Mouse (Mus musculus): ENCODE measurements around the gene Leap2.
"Not testable (repeated sequence)": the region's sequence is repeated elsewhere in the genome, so short reads cannot be mapped to it uniquely, and the experiment has no call there.

Leap2 gene

GRCm38 (mm10) chr11:53441921-53442320 lies 19.0 kb upstream of the Leap2 start:
- no peak for DNase-seq (ENCODE audit: low read depth)

DNA sequence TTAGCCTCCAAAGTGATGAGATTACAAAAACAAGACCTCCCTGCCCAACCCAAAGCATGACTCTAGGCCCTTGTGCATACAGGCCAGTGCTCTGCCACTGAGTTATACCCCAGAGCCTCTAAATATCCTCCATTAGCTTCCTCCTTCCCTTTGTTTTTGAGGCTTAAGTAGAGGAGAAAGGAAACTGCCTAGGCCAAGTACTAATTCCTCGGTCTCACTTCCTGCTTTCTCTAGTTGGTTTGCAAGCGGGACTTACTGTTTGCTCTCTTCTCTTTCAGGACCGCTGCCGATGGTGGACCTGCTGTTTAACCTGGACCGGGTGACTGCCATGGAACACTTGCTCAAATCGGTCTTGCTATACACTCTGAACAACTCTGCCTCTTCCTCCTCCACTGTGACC lies 13.4 kb upstream of the Leap2 start:
- no peak for DNase-seq (ENCODE audit: low read depth)

DNA sequence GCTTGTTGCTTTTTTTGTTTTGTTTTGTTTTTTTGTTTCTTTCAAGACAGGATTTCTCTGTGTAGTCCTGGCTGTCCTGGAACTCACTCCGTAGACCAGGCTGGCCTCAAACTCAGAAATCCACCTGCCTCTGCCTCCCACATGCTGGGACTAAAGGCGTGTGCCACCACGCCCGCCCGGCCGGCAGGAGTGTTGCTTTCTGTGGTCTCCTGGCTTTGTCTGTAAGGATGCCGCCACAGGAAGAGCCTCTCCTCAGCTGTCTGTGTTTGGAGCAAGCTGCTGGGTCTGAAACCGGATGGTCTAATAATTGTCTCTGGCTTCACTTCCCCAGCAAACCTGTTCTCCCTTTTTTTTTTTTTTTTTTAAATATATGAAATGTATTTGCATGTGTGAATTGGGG lies 12.5 kb upstream of the Leap2 start:
- no peak for DNase-seq (ENCODE audit: low read depth)

DNA sequence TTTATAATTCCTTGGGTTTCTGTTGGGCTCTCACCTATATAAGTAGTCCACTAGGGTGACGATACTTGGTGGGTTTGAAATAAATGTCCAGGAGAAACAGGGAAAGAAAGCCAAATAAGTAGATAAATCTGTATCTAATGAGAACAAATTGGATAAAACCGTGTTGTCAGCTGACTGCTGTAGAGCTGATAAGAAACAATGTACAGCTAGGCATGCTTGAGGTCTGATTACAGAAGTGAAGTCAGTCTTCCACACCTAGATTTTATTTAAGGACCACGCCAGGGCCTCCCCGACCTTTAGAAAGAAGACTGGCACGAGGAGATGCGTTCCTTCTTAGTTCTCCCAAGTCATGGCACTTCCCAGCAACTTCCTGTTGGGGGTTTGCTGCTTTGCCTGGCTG lies 10.1 kb upstream of the Leap2 start:
- DNase-seq (ENCODE audit: low read depth) = peak; percentile 37

DNA sequence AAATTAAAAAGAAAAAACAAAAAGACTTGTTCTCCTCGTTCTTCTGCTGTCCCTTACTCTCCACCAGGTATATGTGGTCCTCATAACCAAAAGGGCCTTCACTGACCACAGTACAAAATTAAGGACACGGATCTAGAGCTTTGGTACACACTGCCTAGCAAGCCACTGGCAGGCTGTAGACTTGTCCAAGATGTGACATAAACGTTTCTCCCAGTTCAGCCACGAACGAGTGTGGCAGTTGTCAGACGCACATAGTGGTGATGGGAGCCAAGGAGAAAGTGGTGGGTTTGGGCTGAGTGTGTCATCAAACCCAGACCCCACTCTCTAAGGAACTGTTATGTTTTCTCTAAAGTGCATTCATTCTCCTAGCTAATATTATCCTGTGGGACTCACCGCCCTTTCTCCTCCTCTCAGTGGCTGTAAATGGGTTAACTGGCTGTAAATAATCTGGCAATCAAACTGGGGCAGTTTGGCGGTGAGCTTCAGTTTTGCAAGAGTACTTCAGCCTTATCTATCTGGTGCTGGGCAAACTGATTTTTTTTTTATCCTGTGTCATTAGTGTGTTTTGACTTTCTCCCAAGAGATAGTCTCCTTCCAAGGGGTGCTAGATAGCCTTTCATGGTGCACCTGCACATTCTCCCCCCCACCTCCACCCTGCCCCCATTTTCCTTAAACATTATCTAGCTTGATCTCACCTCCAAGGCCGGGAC lies 8.5 kb upstream of the Leap2 start:
- peak; percentile 54 for DNase-seq (ENCODE audit: low read depth)

DNA sequence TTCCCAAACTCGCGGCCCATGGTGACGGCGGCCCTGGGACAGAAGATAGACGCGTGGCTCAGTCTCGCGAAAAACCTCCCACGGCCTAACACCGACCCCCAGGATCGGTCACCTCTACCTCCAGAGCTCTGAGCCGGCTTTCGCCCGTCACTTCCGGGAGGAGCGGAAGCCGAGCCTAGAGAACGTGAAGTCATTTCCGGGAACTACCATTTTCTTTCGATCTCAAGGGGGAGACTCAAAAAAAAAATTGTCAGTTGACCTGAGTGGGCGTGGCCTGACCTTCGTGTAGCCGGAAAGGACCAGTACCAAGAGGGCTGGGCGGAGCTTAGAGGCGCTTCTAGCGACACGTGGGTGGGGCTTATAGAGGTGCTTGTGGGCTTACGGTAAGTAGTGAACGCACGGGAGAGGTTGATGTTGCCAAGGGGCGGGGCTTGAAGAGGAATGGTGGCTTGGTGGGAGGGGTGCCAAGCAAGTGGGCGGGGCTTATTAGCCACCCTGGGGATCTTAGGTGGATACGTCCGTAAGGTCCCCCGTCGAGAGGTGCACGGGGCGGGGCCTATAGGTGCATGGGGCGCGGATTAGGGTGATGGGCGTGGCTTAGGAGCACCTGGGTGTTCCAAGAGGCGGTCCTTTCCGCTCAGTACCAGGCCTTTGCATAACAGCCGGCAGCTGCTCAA lies 7.8 kb upstream of the Leap2 start, which contains the start of the genes Uqcrq and Gdf9:
Gene Uqcrq, minus strand, starts transcription at position 162 of the 677 bp plus-strand sequence.
Gene Gdf9, plus strand, starts transcription at position 354 of the 677 bp plus-strand sequence.
- peak; percentile 100 for DNase-seq (ENCODE audit: low read depth)

DNA sequence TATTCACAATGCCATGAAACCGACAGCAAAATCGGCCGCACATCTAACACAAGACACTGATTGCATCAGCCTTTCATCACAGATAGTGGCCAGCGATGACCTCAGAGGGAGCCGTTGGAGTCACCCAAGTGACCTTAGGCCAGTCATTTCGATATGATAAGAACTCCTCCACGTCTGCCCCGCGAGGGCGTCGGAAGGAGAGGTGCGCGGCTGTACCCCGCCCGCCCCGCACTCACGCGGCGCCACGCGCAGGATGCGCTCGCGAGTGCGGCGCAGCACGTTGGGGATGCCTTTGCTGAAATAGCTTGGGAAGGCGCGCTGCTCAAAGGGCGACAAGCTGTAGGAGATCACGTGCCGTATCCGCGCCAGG lies 7.3 kb upstream of the Leap2 start:
- DNase-seq (ENCODE audit: low read depth) = no peak

DNA sequence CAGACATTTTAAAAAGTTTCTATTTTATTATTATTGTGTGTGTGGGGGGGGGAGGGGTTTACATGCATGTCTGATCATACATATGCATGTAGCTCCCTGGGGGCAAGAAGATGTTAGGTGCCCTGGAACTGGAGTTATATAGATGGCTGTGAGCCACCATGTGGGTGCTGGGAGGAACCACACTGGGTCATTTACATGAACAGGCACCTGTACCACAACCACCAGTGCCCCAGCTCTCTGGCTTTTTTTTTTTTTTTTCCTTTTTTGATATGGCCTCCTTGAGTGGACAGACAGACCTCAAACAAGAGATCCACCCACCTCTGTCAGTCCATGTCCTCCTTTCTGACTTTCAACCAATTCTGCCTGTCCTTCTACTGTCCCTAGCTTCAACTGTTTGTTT lies 6.2 kb upstream of the Leap2 start:
- DNase-seq (ENCODE audit: low read depth) = no peak

DNA sequence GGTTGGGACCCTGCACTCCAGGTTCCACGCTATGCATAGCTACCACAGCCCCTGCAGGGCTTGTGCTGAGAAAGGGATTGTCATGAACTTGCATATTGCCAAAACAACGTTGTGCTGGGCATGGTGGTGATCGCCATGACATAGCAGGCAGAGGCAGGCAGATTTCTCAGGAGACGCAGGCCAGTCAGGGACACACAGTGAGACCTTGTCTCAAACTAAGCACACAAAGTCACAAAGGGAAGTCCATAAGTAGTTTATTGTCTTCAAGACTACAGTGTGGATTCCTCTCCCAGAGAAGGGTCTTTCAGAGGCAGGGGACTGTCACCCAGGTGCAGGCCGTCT lies 5.7 kb upstream of the Leap2 start:
- DNase-seq (ENCODE audit: low read depth) = no peak

DNA sequence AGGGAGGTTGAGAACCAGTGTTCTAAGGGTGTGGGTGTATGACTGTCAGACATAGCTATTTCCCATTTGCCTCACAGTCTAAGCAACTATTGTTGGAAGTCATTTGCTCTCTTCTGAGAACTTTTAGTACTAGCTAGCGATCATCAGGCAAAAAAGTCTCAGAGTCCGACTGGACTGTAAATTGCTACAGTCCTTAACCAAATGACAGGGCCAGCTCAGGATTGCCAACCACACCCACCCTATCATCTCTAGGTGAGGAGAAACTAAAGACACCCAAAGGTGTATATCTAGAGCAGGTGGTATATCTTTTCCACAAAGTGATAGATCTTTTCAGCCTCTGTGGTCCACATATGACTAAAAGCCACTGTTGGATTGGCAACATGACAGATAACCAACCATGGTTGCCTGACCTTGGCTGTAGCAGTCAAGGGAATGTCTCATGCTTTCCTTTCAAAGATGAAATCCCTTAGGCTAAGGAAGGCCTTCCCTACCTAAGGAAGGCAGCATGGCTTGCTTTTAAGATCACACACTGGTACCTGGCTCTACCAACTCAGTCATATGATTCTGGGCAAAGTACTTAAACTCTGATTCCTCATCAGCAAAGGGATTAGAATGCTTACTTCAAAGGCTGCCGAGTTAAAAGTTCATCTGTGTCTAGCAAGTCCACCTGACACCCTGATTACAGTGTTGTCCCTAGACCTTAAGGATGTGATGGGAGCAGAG lies 5.2 kb upstream of the Leap2 start:
- no peak for DNase-seq (ENCODE audit: low read depth)

- DNase-seq (ENCODE audit: low read depth) = not testable (repeated sequence)
Measured at GRCm38 (mm10) chr11:53426914-53427313, 3.9 kb upstream of the Leap2 start.

DNA sequence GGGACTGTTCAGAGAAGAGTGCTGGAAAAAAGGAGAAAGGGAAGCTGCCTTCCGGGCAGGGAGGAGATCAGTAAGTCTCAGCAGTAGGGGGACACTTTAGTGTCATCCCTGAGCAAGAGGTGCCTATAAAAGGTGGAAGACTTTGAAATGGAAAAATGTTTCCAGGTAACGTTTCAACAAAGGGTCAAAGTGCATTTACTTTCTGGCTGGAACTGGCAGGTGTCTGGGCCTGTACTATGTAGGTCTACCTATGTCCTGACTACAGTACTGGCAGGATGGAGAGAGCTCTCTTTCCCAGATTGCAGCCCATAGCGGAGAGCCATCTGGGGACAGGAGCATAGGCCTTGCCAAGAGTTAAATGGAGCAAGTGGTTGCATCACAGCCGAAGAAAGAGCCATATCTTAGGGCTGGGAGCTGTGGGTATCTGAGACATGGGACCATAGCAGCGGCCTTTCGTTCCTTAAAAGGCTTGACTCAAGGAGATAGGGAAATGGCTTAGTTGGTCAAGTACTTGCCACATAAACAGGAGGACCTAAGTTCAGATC lies 2.8 kb upstream of the Leap2 start:
- DNase-seq (ENCODE audit: low read depth) = no peak

GRCm38 (mm10) chr11:53425251-53425650 lies 2.3 kb upstream of the Leap2 start:
- DNase-seq (ENCODE audit: low read depth) = no peak

GRCm38 (mm10) chr11:53424826-53425225 lies 1.9 kb upstream of the Leap2 start:
- no peak for DNase-seq (ENCODE audit: low read depth)

GRCm38 (mm10) chr11:53418048-53418447 lies 4.9 kb downstream of the Leap2 start:
- no peak for DNase-seq (ENCODE audit: low read depth)

GRCm38 (mm10) chr11:53413871-53414270 lies 9.1 kb downstream of the Leap2 start:
- no peak for DNase-seq (ENCODE audit: low read depth)

GRCm38 (mm10) chr11:53411738-53412137 lies 11.2 kb downstream of the Leap2 start:
- no peak for DNase-seq (ENCODE audit: low read depth)

DNA sequence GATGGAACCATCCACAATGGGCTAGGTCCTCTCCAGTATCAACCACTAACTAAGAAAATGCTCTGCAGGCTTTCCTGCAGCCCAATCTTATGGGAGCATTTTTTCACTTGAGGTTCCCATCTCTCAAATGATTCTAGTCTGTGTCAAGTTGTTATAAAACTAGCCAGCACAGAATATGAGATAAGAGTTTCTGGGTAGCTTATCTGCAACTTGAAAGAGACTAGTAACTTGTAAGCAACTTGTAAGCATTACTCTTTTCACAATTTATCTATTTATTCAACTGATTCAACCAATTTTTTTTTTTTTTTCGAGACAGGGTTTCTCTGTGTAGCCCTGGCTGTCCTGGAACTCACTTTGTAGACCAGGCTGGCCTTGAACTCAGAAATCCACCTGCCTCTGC lies 19.3 kb downstream of the Leap2 start:
- peak; percentile 21 for DNase-seq (ENCODE audit: low read depth)

DNA sequence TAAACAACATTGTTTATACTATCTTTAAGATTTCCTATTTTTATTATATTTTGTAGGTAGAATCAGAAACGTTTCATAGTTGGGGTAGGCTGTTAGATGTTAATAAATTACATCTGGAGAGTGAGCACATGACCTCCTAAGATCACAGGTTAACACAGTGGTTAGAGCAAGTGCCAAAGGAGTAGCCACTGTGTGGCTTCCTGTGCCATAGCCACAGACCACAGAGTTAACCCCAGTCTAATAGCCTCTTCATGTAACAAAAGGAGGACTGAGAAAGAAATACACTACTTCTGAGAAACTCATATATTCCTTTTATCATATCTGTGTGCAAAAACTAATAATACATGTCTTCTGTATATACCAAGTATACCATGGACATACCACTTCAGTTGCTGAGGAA lies 29.1 kb downstream of the Leap2 start:
- DNase-seq (ENCODE audit: low read depth) = no peak

DNA sequence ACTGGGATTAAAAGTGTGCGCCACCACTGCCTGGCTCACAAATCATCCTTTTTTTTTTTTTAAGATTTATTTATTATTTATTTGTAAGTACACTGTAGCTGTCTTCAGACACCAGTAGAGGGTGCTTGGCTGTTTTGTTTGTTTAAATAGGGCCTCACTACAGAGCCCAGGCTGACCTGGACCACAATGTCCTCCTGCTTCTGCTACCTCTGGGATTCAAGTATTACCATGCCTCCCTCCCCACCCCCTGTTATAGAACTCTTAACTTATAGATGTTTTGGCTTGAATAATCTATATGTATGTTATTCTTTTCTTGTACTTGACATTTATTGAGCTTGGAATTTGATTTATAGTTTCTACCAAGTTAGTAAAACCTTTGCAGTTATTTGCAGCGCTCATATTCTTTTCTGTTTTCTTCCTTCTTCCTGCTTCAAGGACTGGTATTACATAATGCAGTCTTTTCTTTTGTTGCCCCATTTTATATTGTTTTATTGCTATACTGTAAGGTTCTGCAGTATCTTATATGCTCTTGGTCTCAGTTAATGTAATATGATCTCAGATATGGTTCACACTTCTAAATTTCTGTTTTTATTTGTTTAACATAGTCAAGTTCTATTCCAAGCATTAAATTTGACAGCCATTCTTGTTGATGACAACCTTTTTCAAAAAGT lies 39.1 kb downstream of the Leap2 start:
- DNase-seq (ENCODE audit: low read depth) = no peak

DNA sequence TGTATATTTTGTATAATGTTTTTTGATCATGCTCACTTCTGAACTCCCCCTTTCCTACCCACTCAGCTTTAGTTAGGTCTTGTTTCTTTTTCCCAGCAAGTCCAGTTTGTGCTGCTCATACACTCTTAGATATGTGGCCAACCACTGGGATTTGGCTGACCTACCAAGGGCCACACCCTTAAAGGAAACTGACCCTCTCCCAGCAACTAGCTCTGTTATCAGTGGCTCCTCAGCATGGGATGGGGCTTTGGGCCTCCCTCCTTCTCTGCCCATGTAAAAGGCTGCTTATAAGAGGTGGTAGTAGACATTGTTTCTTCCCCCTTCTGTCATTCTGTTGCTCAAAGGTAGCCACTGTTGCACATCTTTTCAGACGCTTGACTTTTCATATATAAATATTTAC lies 44.1 kb downstream of the Leap2 start:
- DNase-seq (ENCODE audit: low read depth) = no peak

All from c-Kit-positive CD71-positive TER-119-negative erythroid progenitor cells, embryonic 14.5 days (primary cell).